Mouse (Mus musculus) adrenal gland, adult 2 months (tissue): ENCODE measurements around the gene Cdkn1b. TPM values are rescaled to one million over a fixed set of nuclear protein-coding genes. Genes with fewer than 3 reads are reported as not detected.

ENCODE experiments used
- DNase-seq: peaks from one replicate; pipeline ENCODE4 v3.0.0; 2021
- long read RNA-seq: library from polyadenylated mRNA; stranded (forward); transcript quantifications from one replicate; pipeline ENCODE4 v2.0.0, GENCODE M21; 2021
- polyA plus RNA-seq: library from polyadenylated mRNA; depleted of rRNA; stranded (reverse); fragments of >200 nt; gene quantifications from 2 replicates; pipeline ENCODE4 v1.2.3, GENCODE M21; 2012; rRNA removed
- total RNA-seq, 2 experiments: library from RNA; stranded (reverse); gene quantifications; 2 replicates each; pipeline ENCODE4 v1.2.3; 2021

Gene Cdkn1b
- total RNA-seq: 10 to 100 TPM; 41.5 to 42.2 TPM
- polyA plus RNA-seq: 24.5 and 31.9 TPM in 2 replicates
- long read RNA-seq, partial matches to known transcripts: 1 of 1 reads
- long read RNA-seq, other reads (novel, unspliced or antisense): 0 of 1 reads

DNA sequence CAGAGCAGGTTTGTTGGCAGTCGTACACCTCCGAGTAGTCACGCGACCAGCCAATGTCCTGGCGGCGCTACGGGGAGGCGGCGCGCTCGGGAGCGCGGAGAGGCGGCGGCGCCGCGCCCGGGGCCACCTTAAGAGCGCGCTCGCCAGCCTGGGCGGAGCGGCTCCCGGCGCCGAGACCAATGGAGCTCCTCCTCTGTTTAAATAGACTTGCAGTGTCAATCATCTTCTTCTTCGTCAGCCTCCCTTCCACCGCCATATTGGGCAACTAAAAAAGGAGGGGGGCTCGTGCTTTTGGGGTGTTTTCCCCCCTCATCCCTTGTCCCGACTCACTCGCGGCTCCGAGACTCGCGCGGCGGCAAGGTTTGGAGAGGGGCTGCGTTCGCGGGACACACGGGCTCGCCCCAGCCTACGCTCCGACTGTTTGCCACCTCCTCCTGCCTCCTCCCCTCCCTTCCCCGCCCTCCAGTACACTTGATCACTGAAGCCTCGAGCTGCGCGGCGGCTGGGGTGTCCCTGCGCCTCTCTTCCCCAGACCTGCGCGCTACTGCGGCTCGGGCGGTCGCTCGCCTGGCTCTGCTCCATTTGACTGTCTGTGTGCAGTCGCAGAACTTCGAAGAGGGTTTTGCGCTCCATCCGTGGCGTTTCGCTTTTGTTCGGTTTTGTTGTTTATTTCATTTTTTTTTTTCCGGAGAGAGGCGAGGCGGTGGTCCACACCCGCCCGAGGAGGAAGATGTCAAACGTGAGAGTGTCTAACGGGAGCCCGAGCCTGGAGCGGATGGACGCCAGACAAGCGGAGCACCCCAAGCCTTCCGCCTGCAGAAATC lies at the start of gene Cdkn1b:
TSS of gene Cdkn1b (plus strand) at position 212 of the 824 bp plus-strand sequence.
- DNase-seq: peak; percentile 94

GRCm38 (mm10) chr6:134870887-134871286 lies 49.3 kb upstream of the Cdkn1b start:
- DNase-seq: no peak

DNA sequence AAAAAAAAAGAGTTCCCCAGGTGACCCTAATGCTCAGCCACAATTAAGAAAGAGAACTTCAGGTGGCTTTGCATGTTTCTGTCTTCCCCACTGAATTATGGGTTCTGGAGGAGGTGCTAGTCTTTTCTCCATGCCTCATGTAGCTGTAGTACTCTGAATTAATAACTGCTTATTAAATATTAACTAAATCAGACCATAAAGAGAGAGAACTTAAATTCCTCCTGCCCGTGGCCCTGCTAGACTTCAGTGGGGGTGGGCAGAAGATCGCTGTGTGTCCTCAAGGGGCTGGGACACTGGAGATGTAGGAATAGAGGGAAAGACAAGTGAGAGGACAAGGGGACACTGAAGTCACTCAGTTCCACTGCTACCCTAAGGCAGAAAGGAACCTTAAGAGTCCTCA lies 48.0 kb upstream of the Cdkn1b start:
- no peak for DNase-seq

DNA sequence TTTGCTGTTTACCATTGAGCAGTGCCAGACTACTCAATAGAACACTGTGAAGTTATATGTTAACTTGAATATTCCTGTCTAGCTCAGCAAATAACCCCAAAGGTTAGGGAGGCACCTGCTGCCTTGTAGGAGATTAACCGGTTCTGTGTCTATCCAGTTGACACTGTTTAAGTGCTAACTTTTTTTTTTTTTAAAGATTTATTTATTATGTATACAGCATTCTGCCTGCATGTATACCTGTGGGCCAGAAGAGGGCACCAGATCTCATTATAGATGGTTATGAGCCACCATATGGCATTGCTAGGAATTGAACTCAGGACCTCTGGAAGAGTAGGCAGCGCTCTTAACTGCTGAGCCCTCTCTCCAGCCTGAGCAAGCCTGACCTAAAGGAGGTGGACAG lies 47.2 kb upstream of the Cdkn1b start:
- no peak for DNase-seq

GRCm38 (mm10) chr6:134876795-134877194 lies 43.4 kb upstream of the Cdkn1b start:
- peak; percentile 17 for DNase-seq

- no peak for DNase-seq
Observed at GRCm38 (mm10) chr6:134877276-134877675, 42.9 kb upstream of the Cdkn1b start.

- no peak for DNase-seq
Observed at GRCm38 (mm10) chr6:134877892-134878291, 42.3 kb upstream of the Cdkn1b start.

DNA sequence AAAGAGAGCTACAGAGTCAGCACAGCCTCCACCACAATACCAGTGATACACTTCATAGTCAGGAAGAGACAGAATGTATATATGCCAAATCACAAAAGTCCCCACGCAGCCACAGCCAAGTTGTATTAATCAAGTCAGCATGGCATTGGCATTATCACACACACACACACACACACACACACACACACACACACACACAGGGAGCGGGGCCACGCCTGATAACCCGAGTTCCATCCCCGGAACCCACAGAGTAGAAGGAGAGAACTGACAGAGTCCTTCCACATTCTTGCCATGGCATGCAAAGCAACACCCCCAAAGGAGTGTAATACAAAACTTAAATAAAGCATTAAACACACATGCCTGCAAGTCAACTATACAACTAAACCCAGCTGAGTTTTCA lies 40.6 kb upstream of the Cdkn1b start:
- no peak for DNase-seq

GRCm38 (mm10) chr6:134880046-134880445 lies 40.2 kb upstream of the Cdkn1b start:
- no peak for DNase-seq

DNA sequence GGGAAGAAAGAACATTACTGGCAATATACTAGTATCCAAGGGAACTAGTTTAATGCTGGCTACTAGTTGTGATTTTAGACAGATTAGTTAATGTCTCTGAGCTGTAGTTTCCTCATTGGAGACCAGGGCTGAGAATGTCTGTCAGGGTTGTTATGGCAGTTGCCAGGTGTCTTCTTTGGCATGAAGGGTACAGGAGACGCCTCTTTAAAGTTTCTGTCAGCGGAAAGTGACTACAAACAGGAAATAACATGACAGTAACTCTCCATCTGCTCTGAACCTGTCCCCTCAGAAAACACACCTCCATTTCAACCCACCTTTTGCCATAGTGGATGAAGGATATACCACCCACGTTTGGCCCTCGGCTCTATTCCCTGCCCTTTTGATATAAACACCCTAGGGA lies 36.5 kb upstream of the Cdkn1b start:
- DNase-seq: no peak

DNA sequence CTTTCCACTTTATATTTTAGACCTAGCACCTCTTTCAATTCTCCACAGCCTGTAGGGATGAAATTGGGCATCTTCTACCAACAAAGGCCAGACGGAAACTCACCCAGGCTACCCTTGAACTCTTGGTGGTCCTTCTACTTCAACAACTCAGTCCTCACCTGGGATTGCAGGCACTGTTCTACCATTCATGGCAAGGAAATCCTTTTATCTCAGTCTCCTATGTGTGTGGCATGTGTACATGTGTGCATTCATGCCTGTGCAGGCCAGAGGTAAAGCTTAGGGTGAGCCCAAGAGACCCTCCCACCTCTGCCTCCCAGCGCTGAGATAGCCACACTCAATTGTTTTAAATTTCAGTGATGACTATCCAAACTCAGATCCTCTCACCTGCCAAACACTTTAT lies 34.7 kb upstream of the Cdkn1b start:
- DNase-seq: no peak

DNA sequence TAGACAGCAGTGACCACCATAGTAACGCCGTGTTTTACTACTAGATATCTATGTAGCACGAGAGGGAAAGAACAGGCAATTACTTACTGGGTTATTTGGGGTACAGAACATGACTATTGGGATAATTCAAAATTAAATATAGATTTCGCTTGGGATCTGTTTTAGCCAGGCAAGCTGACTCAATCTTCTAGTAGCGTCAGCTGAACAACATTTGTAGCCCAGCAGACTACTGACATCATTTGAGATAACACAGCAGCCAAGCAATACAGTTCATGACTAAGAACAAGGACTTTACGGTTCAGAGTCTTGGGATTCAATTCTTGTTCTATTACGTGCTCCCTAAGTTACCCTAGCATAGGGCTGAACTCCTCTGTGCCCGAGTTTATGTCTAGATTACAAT lies 33.7 kb upstream of the Cdkn1b start:
- no peak for DNase-seq

DNA sequence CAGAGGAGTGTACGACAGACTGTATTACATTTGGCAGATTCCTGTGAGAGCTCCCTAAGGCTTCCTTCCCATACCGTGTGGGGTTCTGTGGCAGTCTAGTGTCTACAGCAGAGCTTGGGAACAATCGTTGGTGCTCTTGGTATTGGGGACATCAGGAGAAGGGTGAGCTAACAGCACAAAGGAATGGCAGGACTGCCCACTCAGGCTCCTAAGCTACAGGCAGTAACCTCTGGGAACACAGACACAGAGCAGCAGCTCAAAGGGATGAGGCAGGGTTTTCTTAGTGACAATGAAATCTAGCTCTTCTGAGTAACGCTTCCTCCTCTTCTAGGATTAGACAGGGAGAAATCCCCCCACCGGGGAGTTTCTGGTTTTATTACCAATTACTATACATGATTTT lies 33.2 kb upstream of the Cdkn1b start:
- no peak for DNase-seq

DNA sequence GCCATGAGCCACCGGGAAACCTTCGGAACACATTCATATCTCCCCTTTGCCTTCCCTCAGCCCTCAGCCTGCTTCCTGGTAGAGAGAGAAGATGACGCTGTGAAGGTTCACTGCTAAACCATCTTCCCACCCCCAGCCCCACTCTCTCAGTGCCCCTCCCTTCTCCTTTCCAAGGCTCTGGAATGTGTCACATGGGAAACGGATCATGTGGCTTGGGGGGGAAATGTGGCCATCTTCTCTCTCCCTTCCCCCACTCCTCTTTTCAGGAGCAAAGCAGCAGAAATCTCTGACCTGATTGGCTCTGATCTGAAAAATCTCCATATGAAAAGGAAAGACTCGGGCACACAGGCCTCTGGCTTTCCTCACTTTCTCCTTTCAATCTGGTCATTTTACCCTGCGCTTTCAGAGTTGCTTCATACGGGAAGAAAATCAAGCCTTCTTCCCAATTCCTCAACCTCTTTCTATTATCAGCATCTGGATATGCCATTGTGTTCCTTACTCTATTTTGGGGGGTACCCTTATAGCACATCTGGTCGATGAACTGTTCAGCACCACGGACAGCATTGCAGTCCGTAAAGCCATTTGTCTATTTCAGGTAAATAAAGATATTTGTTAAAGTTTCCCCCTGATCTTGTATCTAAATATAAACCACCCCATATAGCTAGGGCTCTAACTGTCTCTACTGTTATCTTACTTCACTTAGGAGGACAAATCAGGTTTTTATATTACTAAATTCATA lies 32.3 kb upstream of the Cdkn1b start:
- no peak for DNase-seq

- DNase-seq: no peak
Observed at GRCm38 (mm10) chr6:134888563-134889017, 31.6 kb upstream of the Cdkn1b start.

DNA sequence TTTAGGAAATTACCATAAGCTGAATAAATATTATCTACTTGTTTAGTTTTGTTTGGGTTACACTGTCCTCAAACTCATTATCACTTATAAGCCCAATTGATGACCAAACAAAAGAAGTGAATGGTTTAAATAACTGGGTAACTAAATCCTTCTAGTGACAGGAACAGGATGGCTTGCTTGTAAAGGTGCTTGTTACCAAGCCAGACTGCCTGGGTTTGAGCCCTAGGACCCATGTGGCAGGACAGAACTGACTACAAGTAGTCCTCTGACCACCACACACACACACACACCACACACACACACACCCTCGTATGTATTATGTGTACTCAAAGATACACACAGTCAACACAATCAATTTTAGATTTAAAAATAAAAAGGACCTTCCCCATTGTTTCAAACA lies 30.4 kb upstream of the Cdkn1b start:
- no peak for DNase-seq

GRCm38 (mm10) chr6:134890436-134890835 lies 29.8 kb upstream of the Cdkn1b start:
- DNase-seq: no peak

GRCm38 (mm10) chr6:134896570-134897436 lies 23.4 kb upstream of the Cdkn1b start:
- DNase-seq: no peak

DNA sequence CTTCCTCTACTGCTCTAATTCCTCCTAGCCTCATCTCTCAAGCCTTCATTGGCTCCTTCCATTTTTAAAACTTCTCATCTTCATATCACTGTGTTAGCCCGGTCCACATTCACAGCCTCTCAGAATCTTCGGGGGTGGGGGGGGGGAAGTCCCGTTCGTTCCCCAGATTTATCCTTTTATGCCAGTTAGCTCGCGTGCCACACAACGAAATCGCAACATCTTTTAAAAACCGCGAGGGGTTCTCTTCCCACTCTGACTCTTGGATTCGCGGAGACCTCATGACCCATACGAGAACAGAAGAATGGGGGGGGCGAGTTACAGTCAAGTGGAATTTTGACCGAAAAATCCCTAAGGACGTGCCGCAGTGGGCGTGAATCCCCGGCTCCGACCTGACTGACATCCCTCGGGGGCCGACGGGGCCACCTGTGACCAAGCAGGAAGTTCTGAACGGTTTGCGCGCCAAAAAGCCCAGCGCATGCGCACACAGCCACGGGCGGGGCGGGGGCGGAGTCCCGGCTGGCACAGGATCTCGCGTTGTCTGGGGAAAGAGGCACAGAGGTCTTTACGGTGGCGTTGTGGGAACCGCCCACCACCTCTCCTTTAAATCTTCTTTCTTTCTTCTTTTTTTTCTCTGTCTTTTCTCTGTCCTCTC lies 22.6 kb upstream of the Cdkn1b start:
- peak; percentile 97 for DNase-seq

DNA sequence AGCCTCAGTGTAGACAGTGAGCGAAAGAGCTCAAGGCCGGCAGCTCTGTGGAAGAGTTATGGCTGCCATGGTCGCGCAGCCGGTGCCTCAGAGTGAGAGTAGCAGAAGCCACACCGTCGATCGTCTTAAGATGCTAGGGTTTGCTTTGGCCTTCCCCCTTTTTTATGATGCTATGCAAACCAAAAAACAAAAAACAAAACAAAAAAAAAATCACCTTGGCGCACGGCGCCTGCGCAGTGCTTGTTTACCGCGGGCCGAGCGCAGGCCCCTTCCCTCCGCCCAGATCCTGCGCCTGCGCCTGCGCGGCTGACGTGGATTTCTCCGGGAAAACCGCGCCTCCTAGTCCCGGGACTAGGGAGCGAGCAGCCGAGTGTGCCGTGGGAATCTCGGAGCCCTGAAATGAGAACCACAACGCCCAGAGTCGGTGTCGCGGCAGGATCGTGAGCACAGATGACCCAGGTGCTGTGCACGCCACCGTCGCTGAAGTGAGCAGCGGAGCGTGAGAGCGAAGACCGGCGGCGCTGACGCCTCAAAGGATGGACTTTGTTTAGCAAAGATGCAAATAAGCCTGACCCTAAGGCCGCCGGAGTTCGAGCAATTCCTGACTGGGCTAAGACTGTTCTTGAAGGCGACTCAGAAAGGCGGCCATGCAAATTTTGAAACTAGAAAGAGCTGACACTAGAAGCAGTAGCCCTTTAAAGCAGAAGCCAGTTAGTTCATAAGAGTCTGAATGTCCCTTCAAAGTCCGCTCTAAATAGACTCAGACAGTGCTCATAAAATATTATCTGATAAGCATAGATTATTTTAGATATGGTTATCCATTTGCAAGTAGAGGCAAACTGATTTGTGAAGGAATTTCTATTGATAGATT lies 21.9 kb upstream of the Cdkn1b start, which contains the start of gene Gpr19:
TSS of gene Gpr19 (minus strand) at position 484 of the 871 bp plus-strand sequence.
- peak; percentile 95 for DNase-seq
